Mouse (Mus musculus) intestine, embryonic 16.5 days (tissue): ENCODE results near the gene Tyw3. TPM values are rescaled to one million over a fixed set of nuclear protein-coding genes. Genes with fewer than 3 reads are reported as not detected.
A peak's percentile ranks its signal among the peaks of the same experiment; 100 is the strongest.
"Not testable (repeated sequence)": the region's sequence is repeated elsewhere in the genome, so short reads cannot be mapped to it uniquely, and the experiment has no call there.

Source experiments
- ATAC-seq: fragments of 200-750 bp; cut with Nextera tagmentation; 2 replicates; pipeline ENCODE4 v1.8.0; 2017; ENCODE audit warnings: moderate TSS enrichment, moderate library complexity
- H3K27ac ChIP-seq: fragments of 300-500 bp; sonication (generic); 2 replicates; pipeline ENCODE4 v1.5.1; 2014; ENCODE audit warnings: mild to moderate bottlenecking, low read length
- H3K27me3 ChIP-seq: fragments of 300-500 bp; sonication (generic); replicated peaks from 2 replicates; pipeline ENCODE4 v1.6.1; 2014; ENCODE audit warnings: low read length, control low read depth, mixed read lengths; ENCODE audit not compliant: control insufficient read depth, insufficient read depth
- H3K36me3 ChIP-seq: fragments of 300-500 bp; sonication (generic); 2 replicates; pipeline ENCODE4 v1.6.1; 2014; ENCODE audit warnings: low read length, control low read depth; ENCODE audit not compliant: control insufficient read depth, insufficient read depth
- H3K4me1 ChIP-seq: fragments of 300-500 bp; sonication (generic); 2 replicates; pipeline ENCODE4 v1.6.1; 2014; ENCODE audit warnings: low read length, control low read depth, mixed read lengths; ENCODE audit not compliant: control insufficient read depth, insufficient read depth
- H3K4me2 ChIP-seq: fragments of 300-500 bp; sonication (generic); 2 replicates; pipeline ENCODE4 v1.6.1; 2014; ENCODE audit warnings: low read depth, low read length, control low read depth
- H3K4me3 ChIP-seq: fragments of 300-500 bp; sonication (generic); 2 replicates; pipeline ENCODE4 v1.5.1; 2014; ENCODE audit warnings: mild to moderate bottlenecking, low read length
- H3K9ac ChIP-seq: fragments of 300-500 bp; sonication (generic); 2 replicates; pipeline ENCODE4 v1.6.1; 2014; ENCODE audit warnings: low read depth, low read length
- H3K9me3 ChIP-seq: fragments of 300-500 bp; sonication (generic); 2 replicates; pipeline ENCODE4 v1.6.1; 2016; ENCODE audit warnings: low read length, control low read depth; ENCODE audit not compliant: control insufficient read depth
- WGBS: fragments of 180-500 bp; shearing (Covaris S2); extraction: QIAGEN DNeasy Blood & Tissue Kit; methylation state at CpG from one replicate; pipeline ENCODE4 v1.1.7; 2014; 5-methylcytosine and 5-hydroxymethylcytosine counted together
- polyA plus RNA-seq: library from polyadenylated mRNA; unstranded; fragments of >200 nt; fragmentation: Nextera tagmentation; extraction: Ambion mirVana; gene quantifications from 2 replicates; pipeline ENCODE4 v1.2.1, GENCODE M21; 2015

Tyw3 gene
- 8.3 and 10.1 TPM in 2 replicates for polyA plus RNA-seq

- ATAC-seq, result peak; percentile 96
- Histone ChIP-seq H3K36me3 (peaks cover 9% of the 10 kb centered on the region), H3K9me3 (no peaks in the 10 kb centered on the region), H3K9ac (peak within 1 kb of the TSS; percentile 87), H3K27me3 (no peaks in the 10 kb centered on the region), H3K4me2 (peak within 1 kb of the TSS; percentile 70), H3K4me1 (peaks cover 4% of the 10 kb centered on the region; the same call in 1 of the 2 replicates), H3K4me3 (peak within 1 kb of the TSS; percentile 76), H3K27ac (peak within 1 kb of the TSS; percentile 98)
- under 1% methylated on average over 38 of the region's 38 CpGs for WGBS
These were observed at the start of gene Tyw3 for GRCm38 (mm10) chr3:154596934-154597554. Gene Tyw3 (minus strand): TSS chr3:154597104.

- 79% methylated on average over 5 of the region's 5 CpGs for WGBS
- Histone ChIP-seq H3K27me3 (no peaks in the 10 kb centered on the region), H3K36me3 (no peaks in the 10 kb centered on the region), H3K4me3 (no peak overlapping the region), H3K9me3 (no peaks in the 10 kb centered on the region), H3K9ac (no peak overlapping the region), H3K27ac (no peak overlapping the region), H3K4me2 (no peak overlapping the region), H3K4me1 (no peaks in the 10 kb centered on the region)
- ATAC-seq, result no peak
These were observed 36.2 kb upstream of the Tyw3 start for GRCm38 (mm10) chr3:154633091-154633490.

GRCm38 (mm10) chr3:154631281-154631680 lies 34.4 kb upstream of the Tyw3 start:
- H3K4me2 ChIP-seq, H3K27me3 ChIP-seq, H3K4me3 ChIP-seq, H3K9ac ChIP-seq, H3K4me1 ChIP-seq, H3K36me3 ChIP-seq, H3K9me3 ChIP-seq, ATAC-seq, H3K27ac ChIP-seq: not testable (repeated sequence)
- WGBS, result 87% methylated on average over 2 of the region's 2 CpGs

- Histone ChIP-seq H3K4me1 (no peaks in the 10 kb centered on the region), H3K4me2 (no peak overlapping the region), H3K9ac (no peak overlapping the region), H3K36me3 (no peaks in the 10 kb centered on the region), H3K27me3 (no peaks in the 10 kb centered on the region), H3K9me3 (no peaks in the 10 kb centered on the region), H3K27ac (no peak overlapping the region), H3K4me3 (no peak overlapping the region)
- ATAC-seq, result peak; percentile 42; the same call in 1 of the 2 replicates
These were observed 31.4 kb upstream of the Tyw3 start for GRCm38 (mm10) chr3:154628284-154628683.

GRCm38 (mm10) chr3:154616106-154616505 lies 19.2 kb upstream of the Tyw3 start:
- Histone ChIP-seq H3K9me3 (no peaks in the 10 kb centered on the region), H3K27ac (no peak overlapping the region), H3K4me2 (no peak overlapping the region), H3K4me1 (no peaks in the 10 kb centered on the region), H3K9ac (no peak overlapping the region), H3K4me3 (no peak overlapping the region), H3K36me3 (no peaks in the 10 kb centered on the region; the same call in 1 of the 2 replicates), H3K27me3 (no peaks in the 10 kb centered on the region)
- 84% methylated on average over 4 of the region's 4 CpGs for WGBS
- no peak for ATAC-seq

- H3K4me3 ChIP-seq, result no peak overlapping the region
- H3K27me3 ChIP-seq, result no peaks in the 10 kb centered on the region
- no peak for ATAC-seq
- no peak overlapping the region for H3K27ac ChIP-seq
- H3K4me2 ChIP-seq, result no peak overlapping the region
- WGBS, result 86% methylated on average over 7 of the region's 7 CpGs
- no peaks in the 10 kb centered on the region for H3K9me3 ChIP-seq
- no peak overlapping the region for H3K9ac ChIP-seq
- H3K36me3 ChIP-seq, result no peaks in the 10 kb centered on the region; the same call in 1 of the 2 replicates
- H3K4me1 ChIP-seq, result no peaks in the 10 kb centered on the region
These were observed 18.4 kb upstream of the Tyw3 start for GRCm38 (mm10) chr3:154615304-154615703.

- no peak overlapping the region for H3K4me2 ChIP-seq
- no peak overlapping the region for H3K27ac ChIP-seq
- H3K9me3 ChIP-seq, result no peaks in the 10 kb centered on the region
- H3K9ac ChIP-seq, result no peak overlapping the region
- no peaks in the 10 kb centered on the region for H3K27me3 ChIP-seq
- ATAC-seq, result no peak
- no peaks in the 10 kb centered on the region for H3K4me1 ChIP-seq
- no peak overlapping the region for H3K4me3 ChIP-seq
- H3K36me3 ChIP-seq, result no peaks in the 10 kb centered on the region; the same call in 1 of the 2 replicates
- WGBS, result 90% methylated on average over 8 of the region's 8 CpGs
These were observed 17.9 kb upstream of the Tyw3 start for GRCm38 (mm10) chr3:154614771-154615170.

- no peak for ATAC-seq
- no peak overlapping the region for H3K9ac ChIP-seq
- no peaks in the 10 kb centered on the region for H3K4me1 ChIP-seq
- H3K4me3 ChIP-seq, result no peak overlapping the region
- no peaks in the 10 kb centered on the region for H3K9me3 ChIP-seq
- H3K27ac ChIP-seq, result no peak overlapping the region
- no peaks in the 10 kb centered on the region for H3K27me3 ChIP-seq
- no peaks in the 10 kb centered on the region; the same call in 1 of the 2 replicates for H3K36me3 ChIP-seq
- 77% methylated on average over 3 of the region's 3 CpGs for WGBS
- H3K4me2 ChIP-seq, result no peak overlapping the region
These were observed 15.0 kb upstream of the Tyw3 start for GRCm38 (mm10) chr3:154611888-154612287.

- ATAC-seq, result no peak
- H3K4me1 ChIP-seq, result peaks cover 3% of the 10 kb centered on the region; the same call in 1 of the 2 replicates
- no peaks in the 10 kb centered on the region for H3K9me3 ChIP-seq
- H3K4me2 ChIP-seq, result no peak overlapping the region
- H3K36me3 ChIP-seq, result no peaks in the 10 kb centered on the region; the same call in 1 of the 2 replicates
- H3K9ac ChIP-seq, result no peak overlapping the region
- no peaks in the 10 kb centered on the region for H3K27me3 ChIP-seq
- no peak overlapping the region for H3K4me3 ChIP-seq
- 76% methylated on average over 1 of the region's 1 CpGs for WGBS
- no peak overlapping the region for H3K27ac ChIP-seq
These were observed 11.0 kb upstream of the Tyw3 start for GRCm38 (mm10) chr3:154607896-154608295.

GRCm38 (mm10) chr3:154604871-154605270 lies 8.0 kb upstream of the Tyw3 start:
- Histone ChIP-seq H3K4me3 (no peak overlapping the region), H3K27me3 (no peaks in the 10 kb centered on the region), H3K36me3 (no peaks in the 10 kb centered on the region), H3K27ac (no peak overlapping the region), H3K4me1 (peaks cover 6% of the 10 kb centered on the region; the same call in 1 of the 2 replicates), H3K9me3 (no peaks in the 10 kb centered on the region), H3K9ac (no peak overlapping the region), H3K4me2 (no peak overlapping the region)
- no peak for ATAC-seq
- WGBS, result 73% methylated on average over 5 of the region's 5 CpGs
